Mouse (Mus musculus) MN1 (cell line): Measurements from ENCODE around the gene Tom1.

Experiments
- DNase-seq: peaks from one replicate; pipeline ENCODE4 v3.0.0-alpha.2; 2016; ENCODE audit warnings: low spot score

The Tom1 gene

GRCm38 (mm10) chr8:75033511-75034243, at the start of gene Tom1:
Tom1 (plus strand) TSS chr8:75033705.
- peak; percentile 99 for DNase-seq

GRCm38 (mm10) chr8:74987436-74987835, 46.1 kb upstream of the Tom1 start:
- DNase-seq: no peak

DNA sequence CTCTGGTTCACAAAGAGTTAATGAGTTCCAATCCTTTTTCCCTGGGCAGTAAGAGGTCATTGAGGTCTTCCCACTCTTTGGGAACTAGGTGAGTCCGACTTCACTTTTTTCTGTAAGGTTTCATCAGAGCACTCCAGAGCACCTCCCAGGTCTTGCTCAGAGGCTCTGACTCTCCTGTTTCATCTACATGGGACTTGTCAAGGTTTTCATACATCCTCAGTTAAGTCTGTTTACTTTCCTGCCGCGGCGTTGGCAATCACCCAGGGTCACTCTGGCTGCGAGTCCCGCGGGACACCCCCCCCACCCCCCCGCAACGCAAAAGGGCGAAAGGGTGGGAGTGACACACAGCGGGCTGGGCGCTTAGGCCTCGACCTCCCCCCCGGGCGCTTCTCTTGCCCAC, 43.5 kb upstream of the Tom1 start:
- no peak for DNase-seq

GRCm38 (mm10) chr8:74993081-74993474, 40.4 kb upstream of the Tom1 start, which contains the start of gene Hmgxb4:
Hmgxb4 (plus strand) TSS chr8:74993356.
- no peak for DNase-seq

GRCm38 (mm10) chr8:74993475-74994451, 39.7 kb upstream of the Tom1 start:
- peak; percentile 95 for DNase-seq

DNA sequence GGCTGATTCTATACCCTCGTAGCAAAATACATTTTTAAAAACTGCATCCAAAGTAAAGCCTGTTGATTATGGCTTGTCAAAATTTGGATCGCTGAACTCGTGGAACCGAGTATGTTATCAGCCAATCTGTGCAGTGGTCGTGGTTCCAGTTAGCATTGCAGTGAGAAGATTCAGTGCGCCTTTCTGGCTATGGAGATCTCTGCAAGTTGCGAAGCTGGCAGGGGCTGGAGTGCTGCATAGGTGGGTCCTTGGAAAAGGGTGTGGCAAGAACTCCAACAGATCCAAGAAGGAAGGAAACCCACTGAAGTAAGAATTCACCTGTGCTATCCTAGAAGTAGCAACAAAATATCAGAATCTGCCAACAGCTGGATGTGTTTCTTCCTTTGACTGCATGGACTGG, 39.0 kb upstream of the Tom1 start:
- no peak for DNase-seq

- no peak for DNase-seq
These were observed 33.1 kb upstream of the Tom1 start for GRCm38 (mm10) chr8:75000431-75000830.

- DNase-seq: no peak
These were observed 24.7 kb upstream of the Tom1 start for GRCm38 (mm10) chr8:75008826-75009225.

GRCm38 (mm10) chr8:75013557-75013956, 19.9 kb upstream of the Tom1 start:
- DNase-seq: no peak

DNA sequence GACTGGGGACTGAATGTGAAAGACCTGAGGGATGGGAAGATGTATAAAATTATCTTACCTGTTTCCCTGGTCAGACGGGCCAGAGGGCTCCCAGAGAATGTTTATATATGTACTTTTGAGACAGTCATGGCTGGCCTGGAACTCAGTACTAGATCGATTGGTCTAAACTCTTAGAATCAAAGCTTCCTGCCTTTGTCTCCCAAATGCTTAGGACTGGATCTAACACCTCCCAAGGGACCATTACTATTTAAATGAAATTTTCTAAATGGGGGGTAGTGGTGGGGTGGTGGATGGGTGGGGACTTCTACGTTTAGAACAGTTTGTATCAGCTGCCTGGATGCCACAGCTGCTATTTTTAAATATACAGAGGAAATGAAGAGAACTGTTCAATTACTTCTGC, 19.5 kb upstream of the Tom1 start:
- DNase-seq: no peak

DNA sequence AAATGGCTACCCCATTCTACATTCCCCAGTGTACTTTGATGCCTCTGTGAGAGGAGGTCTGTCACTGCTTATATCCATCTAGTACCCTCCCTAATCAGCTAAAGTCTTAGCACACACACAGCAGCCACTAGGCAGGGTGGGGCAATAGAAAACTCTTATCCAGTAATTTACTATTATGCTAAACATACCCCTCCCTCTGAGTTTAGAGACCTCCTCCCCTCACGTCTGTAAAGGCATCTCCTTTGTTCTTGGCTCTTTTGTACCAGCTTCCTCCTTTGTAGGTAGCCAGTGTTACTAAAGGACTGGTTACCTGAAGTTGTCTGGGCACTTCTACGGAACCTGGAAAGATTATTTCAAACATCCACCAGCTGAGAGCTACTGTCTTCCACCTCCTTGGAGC, 17.5 kb upstream of the Tom1 start:
- DNase-seq: no peak

GRCm38 (mm10) chr8:75016422-75016821, 17.1 kb upstream of the Tom1 start:
- no peak for DNase-seq

DNA sequence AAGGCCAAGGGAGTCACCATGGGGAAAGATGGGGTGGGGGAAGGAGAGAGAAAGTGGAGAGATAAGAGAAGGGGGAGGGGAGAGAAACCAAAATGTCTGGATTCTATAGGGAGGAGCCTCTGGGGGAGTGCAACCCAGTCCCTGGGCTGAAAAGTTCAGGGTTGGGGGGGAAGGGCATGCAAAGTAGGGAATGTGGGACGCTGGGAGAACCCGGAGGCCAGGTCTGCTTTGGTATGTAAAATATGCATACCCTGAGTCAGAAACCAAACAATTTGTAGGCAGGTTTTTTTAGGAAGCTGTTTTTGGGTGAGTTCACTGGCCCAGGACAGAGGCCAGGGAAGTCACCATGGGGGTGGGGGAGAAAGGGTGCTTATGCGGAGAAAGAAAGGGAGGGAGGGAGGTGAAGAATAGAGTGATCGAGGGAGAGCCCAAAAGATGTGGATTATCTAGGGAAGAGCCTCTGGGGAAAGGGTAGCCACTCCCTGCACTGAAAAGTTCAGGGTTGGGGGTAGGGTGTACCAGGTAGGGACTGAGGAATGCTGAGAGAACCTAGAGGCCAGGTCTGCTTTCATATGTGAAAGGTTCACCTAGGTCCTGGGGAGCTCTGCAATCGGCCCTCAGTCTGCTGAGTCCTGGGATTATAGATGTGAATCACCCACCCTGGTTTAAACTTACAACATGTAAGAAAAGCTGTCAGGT, 15.1 kb upstream of the Tom1 start:
- no peak for DNase-seq

GRCm38 (mm10) chr8:75023660-75024316, 9.7 kb upstream of the Tom1 start:
- no peak for DNase-seq

DNA sequence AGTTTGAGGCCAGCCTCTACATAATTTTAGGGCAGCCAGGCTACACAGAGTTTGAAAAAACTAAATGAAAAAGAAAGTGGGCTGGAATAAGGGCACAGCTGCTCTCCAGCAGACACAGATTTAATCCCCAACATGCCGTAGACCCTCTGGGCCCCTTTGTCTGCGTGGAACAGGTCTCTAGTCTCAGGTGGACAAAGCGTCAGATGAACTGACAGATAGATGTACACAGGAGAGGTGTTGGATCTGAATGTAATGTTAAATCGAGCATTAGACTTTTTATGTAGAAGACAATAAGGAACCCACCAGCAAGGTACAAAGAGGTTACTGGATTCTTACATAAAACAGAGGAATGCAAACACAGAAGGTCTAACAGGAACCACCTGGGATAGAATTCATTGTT, 7.7 kb upstream of the Tom1 start:
- DNase-seq: no peak

- DNase-seq: no peak
These were observed 3.0 kb upstream of the Tom1 start for GRCm38 (mm10) chr8:75030453-75031024.

- no peak for DNase-seq
These were observed 544 bp upstream of the Tom1 start for GRCm38 (mm10) chr8:75032961-75033360.

DNA sequence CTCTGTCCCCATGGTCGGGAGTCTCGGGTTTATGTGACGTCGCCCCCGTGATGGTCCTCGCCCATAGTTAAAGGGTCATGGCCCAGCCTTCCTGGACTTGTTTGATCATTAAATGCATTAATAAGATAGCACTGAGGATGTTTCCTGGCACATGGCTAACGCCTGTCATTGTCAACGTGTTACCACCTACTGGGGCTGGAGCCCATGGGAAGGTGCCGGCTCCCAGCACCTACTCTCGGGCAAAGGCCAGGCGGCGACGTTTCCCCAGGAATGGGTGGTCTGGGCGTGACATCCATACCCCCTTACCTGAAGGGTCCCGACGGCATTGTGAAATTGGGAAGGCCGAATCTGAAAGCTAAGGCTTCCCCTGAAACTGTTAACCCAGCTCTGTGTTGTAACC, 780 bp downstream of the Tom1 start:
- DNase-seq: no peak

DNA sequence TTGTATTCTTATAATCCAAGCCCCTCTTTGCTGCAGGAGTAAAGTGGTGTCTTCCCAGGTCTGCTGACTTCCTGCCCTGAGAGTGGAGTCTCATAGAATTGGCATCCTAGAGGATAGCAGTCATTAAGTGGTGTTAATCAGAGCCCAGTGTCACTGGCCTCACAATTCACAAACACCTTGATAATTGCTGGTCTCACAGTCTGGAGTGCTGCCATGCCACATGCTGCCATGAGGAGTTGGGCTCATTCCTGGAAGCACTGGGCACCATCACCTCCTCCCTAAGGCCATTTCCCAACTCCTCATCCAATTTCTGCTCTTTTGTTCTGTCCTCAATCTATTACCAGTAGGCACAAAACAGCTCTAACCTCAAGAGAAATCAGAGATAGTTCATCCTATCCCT, 2.1 kb downstream of the Tom1 start:
- DNase-seq: no peak

- peak; percentile 22 for DNase-seq
These were observed 5.0 kb downstream of the Tom1 start for GRCm38 (mm10) chr8:75038497-75038896.

- DNase-seq: no peak
These were observed 6.2 kb downstream of the Tom1 start for GRCm38 (mm10) chr8:75039754-75040153.

GRCm38 (mm10) chr8:75042171-75042570, 8.7 kb downstream of the Tom1 start:
- DNase-seq: no peak
